Mouse (Mus musculus) MEL (cell line): Measurements from ENCODE around the gene Atp6v1g2.

ENCODE experiments used
- MXI1 ChIP-seq: IDR thresholded peaks from 2 replicates; pipeline ENCODE4 v1.6.1; 2011; ENCODE audit warnings: mild to moderate bottlenecking, low read depth, low read length, improper control_type of control experiment
- USF1 ChIP-seq: IDR thresholded peaks from 2 replicates; pipeline ENCODE4 v1.6.1; 2014; ENCODE audit warnings: low read depth, mild to moderate bottlenecking, inconsistent platforms, low read length, improper control_type of control experiment, moderate library complexity

DNA sequence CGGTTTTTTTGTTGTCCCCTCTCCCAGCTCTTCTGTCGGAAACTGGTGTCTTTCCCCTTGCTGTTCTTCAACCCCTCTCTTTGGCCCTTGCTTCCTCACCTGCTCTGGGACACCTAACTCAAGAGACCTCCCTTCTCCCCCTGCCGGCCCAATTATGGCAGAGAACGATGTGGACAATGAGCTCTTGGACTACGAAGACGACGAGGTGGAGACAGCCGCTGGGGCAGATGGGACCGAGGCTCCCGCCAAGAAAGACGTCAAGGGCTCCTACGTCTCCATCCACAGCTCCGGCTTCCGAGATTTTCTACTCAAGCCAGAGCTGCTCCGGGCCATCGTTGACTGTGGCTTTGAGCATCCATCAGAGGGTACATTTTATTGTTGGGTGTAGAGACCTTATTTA is 9.6 kb downstream of the Atp6v1g2 start:
- TF ChIP-seq USF1 (no peak), MXI1 (no peak)
